Mouse (Mus musculus): Measurements from ENCODE around the gene Fxyd7. TPM values are rescaled to one million over a fixed set of nuclear protein-coding genes. Genes with fewer than 3 reads are reported as not detected.
A peak's percentile ranks its signal among the peaks of the same experiment; 100 is the strongest.

Fxyd7 gene
- polyA plus RNA-seq, 1 experiment from 2014 or later, result 1.5 TPM

GRCm38 (mm10) chr7:31008175-31008574, 43.1 kb downstream of the Fxyd7 start:
- no peaks in the 10 kb centered on the region for H3K36me3 ChIP-seq
- H3K9me3 ChIP-seq, result no peaks in the 10 kb centered on the region
- H3K4me1 ChIP-seq, result no peaks in the 10 kb centered on the region
- no peaks in the 10 kb centered on the region for H3K27me3 ChIP-seq (ENCODE audit: insufficient read depth, poor library complexity, severe bottlenecking)
- H3K4me3 ChIP-seq, result no peak overlapping the region
- WGBS, result 54% methylated on average over 1 of the region's 1 CpGs
- no peak overlapping the region for H3K27ac ChIP-seq
- DNase-seq (ENCODE audit: low spot score), result no peak

GRCm38 (mm10) chr7:31007775-31008174, 43.5 kb downstream of the Fxyd7 start:
- Histone ChIP-seq H3K36me3 (no peaks in the 10 kb centered on the region), H3K4me3 (no peak overlapping the region), H3K27me3 (ENCODE audit: insufficient read depth, poor library complexity, severe bottlenecking) (no peaks in the 10 kb centered on the region), H3K4me1 (no peaks in the 10 kb centered on the region), H3K9me3 (no peaks in the 10 kb centered on the region), H3K27ac (no peak overlapping the region)
- WGBS, result 64% methylated on average over 1 of the region's 1 CpGs
- no peak for DNase-seq (ENCODE audit: low spot score)

- WGBS, result 55% methylated on average over 8 of the region's 8 CpGs
Measured at GRCm38 (mm10) chr7:31002650-31003049, 48.6 kb downstream of the Fxyd7 start.

DNA sequence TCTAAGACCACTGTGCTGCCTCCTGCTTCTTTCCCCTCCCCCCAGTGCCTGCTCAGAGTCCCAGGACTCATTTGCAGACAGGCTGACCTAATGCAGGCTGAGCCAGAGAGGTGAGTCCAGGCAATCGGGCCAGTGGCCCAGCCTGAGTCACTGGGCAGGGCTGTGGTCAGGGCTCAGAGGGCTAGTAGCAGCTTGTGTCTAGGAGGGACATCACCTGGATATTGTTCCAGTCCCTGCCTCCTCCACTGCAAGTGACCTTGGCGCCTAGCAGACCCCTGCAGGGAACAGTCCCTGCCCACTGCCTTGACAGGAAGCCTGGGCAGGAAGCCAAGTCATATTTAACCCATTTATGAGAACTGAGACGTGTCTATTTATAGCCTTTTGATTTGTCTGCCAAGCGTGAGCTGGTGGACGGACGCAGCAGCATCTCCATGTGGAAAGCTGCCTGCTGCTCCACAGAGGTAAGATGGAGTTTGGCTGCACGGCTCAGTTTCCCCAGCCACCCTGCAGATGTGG, 50.7 kb downstream of the Fxyd7 start:
- peak overlapping the region; percentile 24; the same call in 1 of the 2 replicates for H3K4me3 ChIP-seq
- H3K4me1 ChIP-seq, result peaks cover 11% of the 10 kb centered on the region
- peaks cover 4% of the 10 kb centered on the region; the same call in 1 of the 2 replicates for H3K9me3 ChIP-seq
- H3K36me3 ChIP-seq, result no peaks in the 10 kb centered on the region
- peak overlapping the region; percentile 80; the same call in 1 of the 2 replicates for H3K27ac ChIP-seq
- no peak for DNase-seq (ENCODE audit: low spot score)
- 24% methylated on average over 7 of the region's 7 CpGs for WGBS
- no peaks in the 10 kb centered on the region for H3K27me3 ChIP-seq (ENCODE audit: insufficient read depth, poor library complexity, severe bottlenecking)

More at GRCm38 (mm10) chr7:31002650-31003049, 48.6 kb downstream of the Fxyd7 start:
- no peaks in the 10 kb centered on the region for H3K9me3 ChIP-seq
- no peaks in the 10 kb centered on the region for H3K36me3 ChIP-seq
- H3K4me3 ChIP-seq, result no peak overlapping the region
- peaks cover 11% of the 10 kb centered on the region for H3K4me1 ChIP-seq
- no peak overlapping the region for H3K27ac ChIP-seq
- DNase-seq (ENCODE audit: low spot score), result no peak
- no peaks in the 10 kb centered on the region for H3K27me3 ChIP-seq (ENCODE audit: insufficient read depth, poor library complexity, severe bottlenecking)

- peaks cover 4% of the 10 kb centered on the region; the same call in 1 of the 2 replicates for H3K9me3 ChIP-seq
- H3K27ac ChIP-seq, result no peak overlapping the region
- no peak overlapping the region for H3K4me3 ChIP-seq
- WGBS, result 92% methylated on average over 2 of the region's 2 CpGs
- H3K27me3 ChIP-seq (ENCODE audit: insufficient read depth, poor library complexity, severe bottlenecking), result no peaks in the 10 kb centered on the region
- no peaks in the 10 kb centered on the region for H3K36me3 ChIP-seq
- DNase-seq (ENCODE audit: low spot score), result no peak
- peaks cover 21% of the 10 kb centered on the region for H3K4me1 ChIP-seq
Measured at GRCm38 (mm10) chr7:30996491-30996890, 54.8 kb downstream of the Fxyd7 start.

- WGBS, result 87% methylated on average over 5 of the region's 5 CpGs
- no peaks in the 10 kb centered on the region for H3K27me3 ChIP-seq (ENCODE audit: insufficient read depth, poor library complexity, severe bottlenecking)
- peaks cover 4% of the 10 kb centered on the region; the same call in 1 of the 2 replicates for H3K9me3 ChIP-seq
- peaks cover 9% of the 10 kb centered on the region for H3K4me1 ChIP-seq
- no peak overlapping the region for H3K27ac ChIP-seq
- no peaks in the 10 kb centered on the region for H3K36me3 ChIP-seq
- no peak for DNase-seq (ENCODE audit: low spot score)
- no peak overlapping the region for H3K4me3 ChIP-seq
Measured at GRCm38 (mm10) chr7:30993986-30994385, 57.3 kb downstream of the Fxyd7 start.

Small RNAs within 50 kb of the gene (microRNA-seq; reads per million reads assigned to microRNA genes)
- gene Mir7050, result not detected

Other genes starting within 250 kb of the Fxyd7 start
- 0.20 TPM in 1 of 2 replicates, not detected in the other for gene Ffar2, start 227.7 kb downstream of the Fxyd7 start, polyA plus RNA-seq (2016; fragmentation: Nextera tagmentation; extraction: Ambion mirVana)
- 0.10 and 0.17 TPM in 2 replicates for gene Ffar3, start 195.3 kb downstream of the Fxyd7 start, polyA plus RNA-seq (2016; fragmentation: Nextera tagmentation; extraction: Ambion mirVana)
- not detected in 2 replicates for gene Ffar1, start 189.9 kb downstream of the Fxyd7 start, polyA plus RNA-seq (2016; fragmentation: Nextera tagmentation; extraction: Ambion mirVana)
- not detected in 2 replicates for gene Cd22, start 171.1 kb downstream of the Fxyd7 start, polyA plus RNA-seq (2016; fragmentation: Nextera tagmentation; extraction: Ambion mirVana)
- 0.30 and 0.38 TPM in 2 replicates for gene Mag, start 136.6 kb downstream of the Fxyd7 start, polyA plus RNA-seq (2016; fragmentation: Nextera tagmentation; extraction: Ambion mirVana)
- gene Hamp2, start 126.8 kb downstream of the Fxyd7 start, polyA plus RNA-seq (2016; fragmentation: Nextera tagmentation; extraction: Ambion mirVana), result not detected in 2 replicates
- gene Hamp, start 107.4 kb downstream of the Fxyd7 start, polyA plus RNA-seq (2016; fragmentation: Nextera tagmentation; extraction: Ambion mirVana), result not detected in 2 replicates
- 15.0 and 26.9 TPM in 2 replicates for gene Usf2, start 94.7 kb downstream of the Fxyd7 start, polyA plus RNA-seq (2016; fragmentation: Nextera tagmentation; extraction: Ambion mirVana)
- 16.6 and 40.3 TPM in 2 replicates for gene Lsr, start 78.0 kb downstream of the Fxyd7 start, polyA plus RNA-seq (2016; fragmentation: Nextera tagmentation; extraction: Ambion mirVana)
- 1.2 and 2.5 TPM in 2 replicates for gene Fam187b, start 77.7 kb downstream of the Fxyd7 start, polyA plus RNA-seq (2016; fragmentation: Nextera tagmentation; extraction: Ambion mirVana)
- gene Fxyd5, start 9.0 kb downstream of the Fxyd7 start, polyA plus RNA-seq (2016; fragmentation: Nextera tagmentation; extraction: Ambion mirVana), result 24.3 and 26.4 TPM in 2 replicates
- 167 and 365 TPM in 2 replicates for gene Fxyd1, start 5.7 kb upstream of the Fxyd7 start, polyA plus RNA-seq (2016; fragmentation: Nextera tagmentation; extraction: Ambion mirVana)
- 0.27 and 0.41 TPM in 2 replicates for gene Lgi4, start 7.9 kb upstream of the Fxyd7 start, polyA plus RNA-seq (2016; fragmentation: Nextera tagmentation; extraction: Ambion mirVana)
- 0.53 and 2.0 TPM in 2 replicates for gene Fxyd3, start 25.2 kb upstream of the Fxyd7 start, polyA plus RNA-seq (2016; fragmentation: Nextera tagmentation; extraction: Ambion mirVana)
- gene Hpn, start 63.8 kb upstream of the Fxyd7 start, polyA plus RNA-seq (2016; fragmentation: Nextera tagmentation; extraction: Ambion mirVana), result 3.6 and 15.0 TPM in 2 replicates
- 3.9 and 4.3 TPM in 2 replicates for gene Scn1b, start 75.5 kb upstream of the Fxyd7 start, polyA plus RNA-seq (2016; fragmentation: Nextera tagmentation; extraction: Ambion mirVana)
- gene Gramd1a, start 104.4 kb upstream of the Fxyd7 start, polyA plus RNA-seq (2016; fragmentation: Nextera tagmentation; extraction: Ambion mirVana), result 58.1 and 70.9 TPM in 2 replicates
- not detected in 2 replicates for gene Scgb2b2, start 239.0 kb upstream of the Fxyd7 start, polyA plus RNA-seq (2016; fragmentation: Nextera tagmentation; extraction: Ambion mirVana)
- not detected in 2 replicates for gene Scgb1b2, start 240.4 kb upstream of the Fxyd7 start, polyA plus RNA-seq (2016; fragmentation: Nextera tagmentation; extraction: Ambion mirVana)